Mouse (Mus musculus): ENCODE results near the gene Ffar3. TPM values are rescaled to one million over a fixed set of nuclear protein-coding genes. Genes with fewer than 3 reads are reported as not detected.
A peak's percentile ranks its signal among the peaks of the same experiment; 100 is the strongest.

Ffar3 gene
- total and polyA plus RNA-seq, 3 experiments: not detected

DNA sequence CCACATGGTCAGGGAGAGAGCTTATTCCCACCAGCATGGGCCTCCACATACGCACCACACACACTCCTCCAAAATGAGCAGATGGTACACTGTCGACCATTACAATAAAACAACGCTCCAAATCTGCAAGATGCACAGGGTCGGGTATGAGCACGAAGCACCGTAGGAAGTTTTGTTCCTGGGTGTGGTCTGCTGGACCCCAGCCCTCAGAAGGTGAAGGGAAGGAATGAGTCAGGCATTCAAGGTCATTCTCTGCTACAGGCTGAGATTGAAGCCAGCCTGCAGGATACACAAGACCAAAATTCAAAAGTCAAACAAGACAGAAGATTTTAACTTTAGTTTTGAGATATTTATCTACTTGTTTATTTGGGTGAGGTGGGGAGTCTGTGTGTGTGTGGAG, 8.0 kb downstream of the Ffar3 start:
- no peak for ATAC-seq (ENCODE audit: extremely low read depth, insufficient number of reproducible peaks, low FRiP score, poor library complexity, severe bottlenecking)

DNA sequence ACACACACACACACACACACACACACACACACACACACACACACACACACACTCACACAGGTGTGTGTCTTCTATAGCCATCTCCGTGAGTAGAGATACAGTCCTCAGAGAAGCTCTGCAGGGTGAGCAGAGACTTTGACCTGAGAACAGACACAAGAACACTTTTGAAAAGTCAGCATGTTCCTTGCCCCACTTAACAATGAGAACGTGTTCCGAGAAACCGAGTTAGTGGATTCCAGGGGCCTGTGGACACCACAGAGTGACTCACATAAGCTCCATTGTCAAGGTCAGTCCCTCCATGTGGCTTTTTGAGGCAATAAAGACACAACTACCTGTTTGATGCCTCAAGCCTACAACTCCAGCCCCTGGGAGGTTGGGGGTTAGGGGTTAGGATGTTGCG, 8.6 kb downstream of the Ffar3 start:
- no peak for ATAC-seq (ENCODE audit: extremely low read depth, insufficient number of reproducible peaks, low FRiP score, poor library complexity, severe bottlenecking)
- Histone ChIP-seq H3K4me1 (ENCODE audit: insufficient read depth, low read depth, low read length) (peaks cover 11% of the 10 kb centered on the region), H3K9me3 (replicated peaks) (no peaks in the 10 kb centered on the region), H3K27me3 (ENCODE audit: insufficient read depth, low read length) (no peaks in the 10 kb centered on the region), H3K4me3 (ENCODE audit: low read depth, low read length) (no peak overlapping the region), H3K36me3 (replicated peaks) (no peaks in the 10 kb centered on the region)
- no peak for TF ChIP-seq POLR2AphosphoS5 (IDR thresholded peaks at IDR 0.05; ENCODE audit: insufficient replicate concordance, low read depth, low read length)
- TF ChIP-seq TAL1 (conservative IDR thresholded peaks at IDR 0.05; ENCODE audit: low read depth, low read length): no peak
- no peak for TF ChIP-seq GATA2 (IDR thresholded peaks at IDR 0.05; ENCODE audit: borderline replicate concordance, low read depth, low read length)
- TF ChIP-seq CTCF (IDR thresholded peaks at IDR 0.05; ENCODE audit: low read depth, low read length): no peak
- no peak for TF ChIP-seq GATA1 (IDR thresholded peaks at IDR 0.05; ENCODE audit: borderline replicate concordance, low read length)
- DNase-seq (ENCODE audit: low spot score): no peak

More for the DNA sequence above, 8.0 kb downstream of the Ffar3 start:
- Histone ChIP-seq H3K4me1 (ENCODE audit: insufficient read depth, low read depth, low read length) (peaks cover 7% of the 10 kb centered on the region), H3K27me3 (ENCODE audit: insufficient read depth, low read length) (no peaks in the 10 kb centered on the region), H3K36me3 (replicated peaks) (no peaks in the 10 kb centered on the region), H3K4me3 (ENCODE audit: low read depth, low read length) (no peak overlapping the region), H3K9me3 (replicated peaks) (no peaks in the 10 kb centered on the region)
- no peak for TF ChIP-seq CTCF (IDR thresholded peaks at IDR 0.05; ENCODE audit: low read depth, low read length)
- no peak for TF ChIP-seq GATA2 (IDR thresholded peaks at IDR 0.05; ENCODE audit: borderline replicate concordance, low read depth, low read length)
- TF ChIP-seq POLR2AphosphoS5 (IDR thresholded peaks at IDR 0.05; ENCODE audit: insufficient replicate concordance, low read depth, low read length): no peak
- TF ChIP-seq GATA1 (IDR thresholded peaks at IDR 0.05; ENCODE audit: borderline replicate concordance, low read length): no peak
- no peak for TF ChIP-seq TAL1 (conservative IDR thresholded peaks at IDR 0.05; ENCODE audit: low read depth, low read length)
- no peak for DNase-seq (ENCODE audit: low spot score)

DNA sequence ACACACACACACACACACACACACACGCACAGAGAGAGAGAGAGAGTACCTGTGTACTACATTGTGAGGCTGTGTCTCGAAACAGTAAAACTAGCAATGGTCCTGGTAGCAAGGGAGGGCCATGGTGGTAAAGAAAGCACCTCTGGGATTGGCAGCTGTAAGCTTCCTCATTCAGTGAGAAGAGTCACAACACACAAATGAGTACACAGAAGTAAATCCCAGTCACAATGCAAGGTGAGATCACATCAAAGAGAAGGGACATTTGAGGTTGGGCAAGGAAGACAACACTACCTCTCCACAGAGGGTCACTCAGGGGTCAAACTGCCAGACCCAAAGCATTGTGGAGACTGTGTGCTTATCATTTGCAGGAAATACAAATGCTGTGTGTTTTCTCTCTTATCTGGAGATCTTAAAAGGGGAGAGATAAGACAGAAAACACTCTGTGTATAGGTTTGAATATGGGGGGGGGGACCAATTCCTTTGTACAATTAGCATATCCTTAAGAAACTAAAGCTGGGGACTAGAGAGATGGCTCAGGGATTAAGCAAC, 9.4 kb downstream of the Ffar3 start:
- ATAC-seq (ENCODE audit: extremely low read depth, insufficient number of reproducible peaks, low FRiP score, poor library complexity, severe bottlenecking): no peak
- no peak for DNase-seq (ENCODE audit: low spot score)
- Histone ChIP-seq H3K36me3 (replicated peaks) (no peaks in the 10 kb centered on the region), H3K27me3 (ENCODE audit: insufficient read depth, low read length) (no peaks in the 10 kb centered on the region), H3K4me1 (ENCODE audit: insufficient read depth, low read depth, low read length) (peaks cover 18% of the 10 kb centered on the region), H3K4me3 (ENCODE audit: low read depth, low read length) (no peak overlapping the region), H3K9me3 (replicated peaks) (no peaks in the 10 kb centered on the region)
- TF ChIP-seq GATA1 (IDR thresholded peaks at IDR 0.05; ENCODE audit: borderline replicate concordance, low read length) (no peak), GATA2 (IDR thresholded peaks at IDR 0.05; ENCODE audit: borderline replicate concordance, low read depth, low read length) (no peak), POLR2AphosphoS5 (IDR thresholded peaks at IDR 0.05; ENCODE audit: insufficient replicate concordance, low read depth, low read length) (no peak)

DNA sequence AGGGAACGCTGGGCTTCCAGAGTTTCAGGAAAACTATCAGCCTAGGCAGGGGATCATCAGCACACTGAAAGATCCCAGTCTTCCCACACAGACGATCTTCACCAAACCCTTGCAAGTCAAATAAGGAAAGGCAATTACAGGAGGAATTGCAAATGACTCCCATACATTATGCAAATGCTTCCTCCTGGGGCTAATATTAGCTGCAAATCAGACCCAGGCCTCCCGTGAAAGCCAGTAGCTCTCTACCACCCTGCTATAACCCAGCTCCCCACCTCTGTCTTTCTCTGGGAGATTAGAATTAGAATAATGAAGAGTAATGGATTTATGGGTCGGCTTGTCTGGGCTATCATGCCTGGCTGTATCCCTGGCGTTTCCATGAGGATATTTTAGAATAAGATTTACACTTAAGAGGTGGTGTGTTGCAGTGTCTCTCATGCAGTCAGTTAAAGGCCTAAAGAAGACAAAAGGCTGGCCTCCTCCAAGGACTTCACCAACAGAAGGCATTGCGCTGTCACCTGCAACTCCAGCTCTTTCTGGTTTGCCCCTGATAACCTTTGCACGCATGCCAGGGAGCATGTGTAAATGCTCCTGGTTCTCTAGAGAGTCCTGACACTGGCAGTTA, 11.2 kb downstream of the Ffar3 start:
- peaks cover 25% of the 10 kb centered on the region for H3K4me1 ChIP-seq (ENCODE audit: insufficient read depth, low read depth, low read length)
- H3K36me3 ChIP-seq (replicated peaks): no peaks in the 10 kb centered on the region
- no peak overlapping the region for H3K4me3 ChIP-seq (ENCODE audit: low read depth, low read length)
- H3K9me3 ChIP-seq (replicated peaks): no peaks in the 10 kb centered on the region
- no peak for ATAC-seq (ENCODE audit: extremely low read depth, insufficient number of reproducible peaks, low FRiP score, poor library complexity, severe bottlenecking)
- TF ChIP-seq TAL1 (conservative IDR thresholded peaks at IDR 0.05; ENCODE audit: low read depth, low read length) (no peak), GATA2 (IDR thresholded peaks at IDR 0.05; ENCODE audit: borderline replicate concordance, low read depth, low read length) (no peak), CTCF (IDR thresholded peaks at IDR 0.05; ENCODE audit: low read depth, low read length) (no peak), POLR2AphosphoS5 (IDR thresholded peaks at IDR 0.05; ENCODE audit: insufficient replicate concordance, low read depth, low read length) (no peak)
- H3K27me3 ChIP-seq (ENCODE audit: insufficient read depth, low read length): no peaks in the 10 kb centered on the region
- DNase-seq (ENCODE audit: low spot score): no peak

DNA sequence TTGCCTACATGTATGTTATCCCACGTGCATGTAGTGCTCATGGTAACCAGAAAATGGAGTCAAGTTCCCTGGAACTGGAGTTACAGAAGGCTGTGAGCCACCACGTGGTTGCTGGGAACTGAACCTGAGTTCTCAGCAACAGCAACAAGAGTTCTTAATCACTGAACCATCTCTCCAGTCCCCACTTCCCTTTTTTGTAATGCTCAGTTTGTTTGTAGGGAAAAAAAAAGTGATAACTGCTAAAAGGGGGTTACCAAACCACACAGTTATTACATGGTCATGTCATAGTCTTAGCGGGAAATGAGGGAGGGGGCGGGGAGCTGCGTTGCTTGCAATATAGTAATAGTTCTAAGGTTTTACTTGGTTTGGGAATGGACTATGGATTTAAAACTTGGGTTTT, 13.9 kb downstream of the Ffar3 start:
- Histone ChIP-seq H3K36me3 (replicated peaks) (no peaks in the 10 kb centered on the region), H3K4me3 (ENCODE audit: low read depth, low read length) (no peak overlapping the region), H3K4me1 (ENCODE audit: insufficient read depth, low read depth, low read length) (peaks cover 25% of the 10 kb centered on the region), H3K27me3 (ENCODE audit: insufficient read depth, low read length) (peaks cover 4% of the 10 kb centered on the region; the same call in 1 of the 2 replicates), H3K9me3 (replicated peaks) (no peaks in the 10 kb centered on the region)
- peak; percentile 11 for DNase-seq (ENCODE audit: low spot score)
- peak; percentile 55; the same call in 1 of the 2 replicates for ATAC-seq (ENCODE audit: extremely low read depth, insufficient number of reproducible peaks, low FRiP score, poor library complexity, severe bottlenecking)
- TF ChIP-seq POLR2AphosphoS5 (IDR thresholded peaks at IDR 0.05; ENCODE audit: insufficient replicate concordance, low read depth, low read length): no peak
- no peak for TF ChIP-seq GATA2 (IDR thresholded peaks at IDR 0.05; ENCODE audit: borderline replicate concordance, low read depth, low read length)
- TF ChIP-seq GATA1 (IDR thresholded peaks at IDR 0.05; ENCODE audit: borderline replicate concordance, low read length): no peak
- no peak for TF ChIP-seq CTCF (IDR thresholded peaks at IDR 0.05; ENCODE audit: low read depth, low read length)
- TF ChIP-seq TAL1 (conservative IDR thresholded peaks at IDR 0.05; ENCODE audit: low read depth, low read length): no peak

DNA sequence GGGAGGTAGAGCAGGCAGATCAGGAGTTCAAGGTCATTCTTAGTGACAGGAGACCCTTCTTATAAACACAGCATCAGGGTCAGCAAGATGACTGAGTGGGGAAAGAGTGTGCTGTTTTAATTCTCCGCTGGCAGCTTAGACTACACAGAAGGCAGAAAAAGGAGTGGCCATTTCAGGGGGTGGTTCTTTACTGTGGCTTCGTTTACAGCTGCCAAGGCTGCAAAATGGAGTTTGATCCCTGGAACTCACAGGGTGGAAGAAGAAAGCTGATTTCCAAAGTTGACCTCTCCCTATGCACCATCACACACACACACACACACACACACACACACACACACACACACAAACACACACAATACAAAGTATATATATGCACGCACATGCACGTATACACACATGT, 14.6 kb downstream of the Ffar3 start:
- Histone ChIP-seq H3K4me3 (ENCODE audit: low read depth, low read length) (no peak overlapping the region), H3K36me3 (replicated peaks) (no peaks in the 10 kb centered on the region), H3K9me3 (replicated peaks) (no peaks in the 10 kb centered on the region), H3K27me3 (ENCODE audit: insufficient read depth, low read length) (peaks cover 4% of the 10 kb centered on the region; the same call in 1 of the 2 replicates), H3K4me1 (ENCODE audit: insufficient read depth, low read depth, low read length) (peaks cover 20% of the 10 kb centered on the region)
- TF ChIP-seq GATA1 (IDR thresholded peaks at IDR 0.05; ENCODE audit: borderline replicate concordance, low read length) (no peak), TAL1 (conservative IDR thresholded peaks at IDR 0.05; ENCODE audit: low read depth, low read length) (no peak), CTCF (IDR thresholded peaks at IDR 0.05; ENCODE audit: low read depth, low read length) (no peak), GATA2 (IDR thresholded peaks at IDR 0.05; ENCODE audit: borderline replicate concordance, low read depth, low read length) (no peak), POLR2AphosphoS5 (IDR thresholded peaks at IDR 0.05; ENCODE audit: insufficient replicate concordance, low read depth, low read length) (no peak)
- DNase-seq (ENCODE audit: low spot score) (no peak), ATAC-seq (ENCODE audit: extremely low read depth, insufficient number of reproducible peaks, low FRiP score, poor library complexity, severe bottlenecking) (no peak)

Data from G1E (cell line).